Mouse (Mus musculus) intestine, postnatal 0 days (tissue): ENCODE measurements at regions not wholly inside any gene's neighbourhood (a gene's known extent, or its start where the extent isn't known, plus 50 kb on each side); places are given as distances from the start of the nearest gene placed in this dataset.
A peak's percentile ranks its signal among the peaks of the same experiment; 100 is the strongest.
"Not testable (repeated sequence)": the region's sequence is repeated elsewhere in the genome, so short reads cannot be mapped to it uniquely, and the experiment has no call there.

Source experiments
- ATAC-seq: fragments of 200-750 bp; cut with Nextera tagmentation; 2 replicates; pipeline ENCODE4 v1.8.0; 2017; ENCODE audit warnings: mild to moderate bottlenecking, moderate TSS enrichment, moderate library complexity
- H3K27ac ChIP-seq: fragments of 300-500 bp; sonication (generic); 2 replicates; pipeline ENCODE4 v1.5.1; 2014; ENCODE audit warnings: mild to moderate bottlenecking, low read depth, low read length, moderate library complexity
- H3K27me3 ChIP-seq: fragments of 300-500 bp; sonication (generic); replicated peaks from 2 replicates; pipeline ENCODE4 v1.6.1; 2014; ENCODE audit warnings: low read length, mixed read lengths; ENCODE audit not compliant: control insufficient read depth, insufficient read depth
- H3K36me3 ChIP-seq: fragments of 300-500 bp; sonication (generic); 2 replicates; pipeline ENCODE4 v1.6.1; 2014; ENCODE audit warnings: mild to moderate bottlenecking, moderate library complexity; ENCODE audit not compliant: control insufficient read depth, insufficient read depth
- H3K4me1 ChIP-seq: fragments of 300-500 bp; sonication (generic); replicated peaks from 2 replicates; pipeline ENCODE4 v1.6.1; 2014; ENCODE audit warnings: antibody characterized with exemption, low read length, mixed read lengths; ENCODE audit not compliant: control insufficient read depth, insufficient read depth
- H3K4me2 ChIP-seq: fragments of 300-500 bp; sonication (generic); replicated peaks from 2 replicates; pipeline ENCODE4 v1.6.1; 2014; ENCODE audit warnings: low read depth, mild to moderate bottlenecking, moderate library complexity
- H3K4me3 ChIP-seq: fragments of 300-500 bp; sonication (generic); 2 replicates; pipeline ENCODE4 v1.5.1; 2014; ENCODE audit warnings: low read depth, low read length
- H3K9ac ChIP-seq: fragments of 300-500 bp; sonication (generic); 2 replicates; pipeline ENCODE4 v1.6.1; 2014; ENCODE audit warnings: mild to moderate bottlenecking, low read depth, low read length
- H3K9me3 ChIP-seq: fragments of 300-500 bp; sonication (generic); 2 replicates; pipeline ENCODE4 v1.6.1; 2016; ENCODE audit warnings: mixed run types; ENCODE audit not compliant: control insufficient read depth
- CTCF ChIP-seq: sonication (generic); IDR thresholded peaks from 2 replicates; pipeline ENCODE4 v1.5.1; 2016; ENCODE audit warnings: low read depth, mild to moderate bottlenecking, control low read depth, antibody characterized with exemption, moderate library complexity
- whole genome bisulfite sequencing: fragments of 180-500 bp; shearing (Covaris S2); extraction: QIAGEN DNeasy Blood & Tissue Kit; methylation state at CpG from one replicate; pipeline ENCODE4 v1.1.7; 2014; 5-methylcytosine and 5-hydroxymethylcytosine counted together

DNA sequence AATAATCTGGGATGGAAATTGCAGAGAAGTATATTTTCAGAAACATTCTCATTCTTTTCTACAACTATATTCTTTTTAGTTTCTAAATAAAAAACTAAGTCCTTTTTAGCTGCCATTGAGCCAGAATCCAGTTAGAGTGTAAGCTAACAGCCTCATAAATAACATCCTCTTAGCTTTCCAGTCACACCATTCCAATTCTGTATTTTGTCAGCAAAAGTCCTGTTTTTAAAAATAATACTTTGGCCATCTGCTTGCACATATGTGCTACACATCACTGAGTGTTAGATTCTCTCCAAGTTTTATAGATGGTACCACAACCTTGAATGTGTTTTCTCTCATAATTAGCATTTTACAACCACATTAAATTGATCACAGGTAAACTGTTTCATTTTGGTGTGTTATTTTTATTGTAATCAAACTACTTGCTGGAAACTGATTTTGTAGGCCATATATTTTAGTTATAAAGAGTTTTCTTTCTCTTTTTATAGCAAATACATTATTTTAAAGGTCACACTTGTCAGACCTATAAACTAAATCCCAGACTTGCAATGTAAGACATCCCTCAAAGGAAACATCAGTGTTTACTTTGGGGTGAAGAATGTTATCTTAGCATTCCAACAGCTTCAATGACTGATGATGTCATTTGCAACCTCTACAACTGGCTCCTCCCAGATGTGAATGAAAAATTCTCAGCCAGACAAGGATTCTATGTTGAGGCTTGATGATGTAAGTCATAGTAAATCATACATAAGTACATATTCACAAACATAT lies 1878.9 kb upstream of the Flrt2 start:
- no peak for ATAC-seq
- H3K4me1 ChIP-seq: no peaks in the 10 kb centered on the region
- H3K4me2 ChIP-seq: no peak overlapping the region
- no peak overlapping the region for H3K27ac ChIP-seq
- no peaks in the 10 kb centered on the region for H3K9me3 ChIP-seq
- no peak overlapping the region for H3K9ac ChIP-seq
- no peaks in the 10 kb centered on the region for H3K27me3 ChIP-seq
- no peaks in the 10 kb centered on the region for H3K36me3 ChIP-seq
- no peak overlapping the region for H3K4me3 ChIP-seq
- TF ChIP-seq CTCF: no peak

DNA sequence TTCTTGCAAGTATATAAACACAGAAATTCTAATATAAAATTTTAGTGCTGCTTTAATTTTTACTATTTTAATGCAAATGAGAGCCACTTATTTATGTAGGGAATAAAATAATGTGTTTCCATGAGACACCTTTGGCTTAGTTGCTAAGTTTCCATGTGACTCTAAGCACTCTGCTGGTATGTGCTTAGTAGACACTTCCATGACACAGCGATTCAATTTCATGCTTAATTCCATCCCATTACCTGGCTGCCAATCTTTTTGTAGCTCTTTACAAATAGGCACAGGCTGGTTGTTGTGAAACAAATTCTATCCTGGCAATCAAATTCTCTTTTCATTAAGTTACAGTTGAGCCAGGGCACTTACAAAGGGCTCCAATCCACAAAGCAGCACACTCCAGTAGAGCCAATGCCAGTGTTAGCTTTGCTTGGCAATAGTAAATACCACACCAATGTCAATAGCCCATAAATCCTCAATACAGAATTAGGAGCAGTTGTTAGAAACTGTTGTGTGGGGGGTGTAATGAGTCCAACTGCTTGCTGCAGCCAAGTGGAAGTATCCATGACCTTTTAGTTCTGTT lies 1841.0 kb upstream of the Flrt2 start:
- Histone ChIP-seq H3K9me3 (no peaks in the 10 kb centered on the region), H3K4me1 (no peaks in the 10 kb centered on the region), H3K27ac (no peak overlapping the region), H3K27me3 (no peaks in the 10 kb centered on the region), H3K36me3 (no peaks in the 10 kb centered on the region), H3K9ac (no peak overlapping the region), H3K4me2 (no peak overlapping the region), H3K4me3 (no peak overlapping the region)
- TF ChIP-seq CTCF: no peak
- ATAC-seq: no peak
- WGBS: 64% methylated on average over 1 of the region's 1 CpGs

DNA sequence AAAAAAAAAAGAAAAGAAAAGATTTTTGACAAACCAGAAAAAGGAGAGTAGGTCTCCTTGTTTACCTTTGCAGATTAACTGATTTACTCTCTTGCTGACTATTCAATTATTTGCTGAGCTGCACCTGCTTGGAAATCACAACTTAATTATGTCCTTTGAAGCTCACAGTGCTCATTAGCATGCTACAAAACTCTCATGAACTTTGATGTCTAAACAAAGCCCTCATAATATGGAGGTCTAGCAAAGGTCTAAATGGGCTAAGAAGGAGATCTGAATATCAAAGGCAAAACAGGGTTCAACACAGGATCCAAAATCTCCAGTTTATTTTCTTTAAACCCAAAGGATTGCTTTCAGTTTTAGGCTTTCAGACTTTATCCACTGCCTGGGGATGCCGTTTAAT lies 1840.4 kb upstream of the Flrt2 start:
- Histone ChIP-seq H3K4me3 (no peak overlapping the region), H3K9me3 (no peaks in the 10 kb centered on the region), H3K27me3 (no peaks in the 10 kb centered on the region), H3K27ac (no peak overlapping the region), H3K4me2 (no peak overlapping the region), H3K9ac (no peak overlapping the region), H3K36me3 (no peaks in the 10 kb centered on the region), H3K4me1 (no peaks in the 10 kb centered on the region)
- no peak for ATAC-seq
- WGBS: 60% methylated on average over 1 of the region's 1 CpGs
- TF ChIP-seq CTCF: no peak

DNA sequence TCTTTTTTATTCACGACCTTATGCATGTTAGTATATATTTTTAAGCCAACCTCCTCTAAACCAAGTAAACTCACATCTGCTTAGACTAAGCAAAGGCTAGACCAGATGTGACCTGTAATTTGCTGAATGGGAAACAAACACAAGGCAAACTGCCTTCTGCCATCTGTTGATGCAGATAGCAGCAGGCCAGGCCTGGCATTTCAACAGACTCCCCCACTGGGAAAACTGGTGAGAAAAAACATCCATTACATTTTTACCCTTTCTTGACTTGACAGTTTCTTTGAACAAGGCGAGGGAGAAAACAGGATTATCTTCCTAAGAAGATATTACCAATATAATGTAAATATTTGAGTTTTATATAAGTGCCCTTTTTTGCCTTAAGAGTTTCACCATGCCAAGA lies 1806.1 kb upstream of the Flrt2 start:
- no peak overlapping the region for H3K4me3 ChIP-seq
- no peak overlapping the region for H3K9ac ChIP-seq
- ATAC-seq: no peak
- TF ChIP-seq CTCF: no peak
- 52% methylated on average over 2 of the region's 2 CpGs for WGBS
- H3K4me2 ChIP-seq: no peak overlapping the region
- H3K27ac ChIP-seq: no peak overlapping the region
- no peaks in the 10 kb centered on the region for H3K9me3 ChIP-seq
- no peaks in the 10 kb centered on the region for H3K27me3 ChIP-seq
- H3K36me3 ChIP-seq: no peaks in the 10 kb centered on the region
- H3K4me1 ChIP-seq: no peaks in the 10 kb centered on the region

DNA sequence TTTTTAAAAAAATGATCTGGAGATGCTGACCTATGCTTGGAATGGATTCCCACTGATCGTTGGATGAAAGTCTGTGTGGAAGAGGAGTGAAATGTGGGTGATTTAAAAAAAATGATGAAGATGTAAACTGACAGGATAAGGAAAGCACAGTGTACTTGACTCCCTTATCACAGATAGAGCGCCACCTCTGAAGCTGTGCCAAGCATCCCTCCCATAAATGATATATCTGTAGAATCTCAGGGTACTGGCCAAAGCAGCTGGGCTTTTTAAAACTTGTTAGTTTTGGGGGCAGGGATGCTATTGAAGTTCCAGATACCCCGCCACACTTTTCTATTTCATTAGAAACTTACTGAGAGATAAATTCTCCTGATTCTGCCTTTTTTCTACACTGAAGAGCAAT lies 1801.9 kb upstream of the Flrt2 start:
- Histone ChIP-seq H3K9me3 (no peaks in the 10 kb centered on the region), H3K4me1 (no peaks in the 10 kb centered on the region), H3K4me2 (no peak overlapping the region), H3K4me3 (no peak overlapping the region), H3K36me3 (no peaks in the 10 kb centered on the region), H3K27ac (no peak overlapping the region), H3K9ac (no peak overlapping the region), H3K27me3 (no peaks in the 10 kb centered on the region)
- no peak for TF ChIP-seq CTCF
- 84% methylated on average over 3 of the region's 3 CpGs for WGBS
- no peak for ATAC-seq

DNA sequence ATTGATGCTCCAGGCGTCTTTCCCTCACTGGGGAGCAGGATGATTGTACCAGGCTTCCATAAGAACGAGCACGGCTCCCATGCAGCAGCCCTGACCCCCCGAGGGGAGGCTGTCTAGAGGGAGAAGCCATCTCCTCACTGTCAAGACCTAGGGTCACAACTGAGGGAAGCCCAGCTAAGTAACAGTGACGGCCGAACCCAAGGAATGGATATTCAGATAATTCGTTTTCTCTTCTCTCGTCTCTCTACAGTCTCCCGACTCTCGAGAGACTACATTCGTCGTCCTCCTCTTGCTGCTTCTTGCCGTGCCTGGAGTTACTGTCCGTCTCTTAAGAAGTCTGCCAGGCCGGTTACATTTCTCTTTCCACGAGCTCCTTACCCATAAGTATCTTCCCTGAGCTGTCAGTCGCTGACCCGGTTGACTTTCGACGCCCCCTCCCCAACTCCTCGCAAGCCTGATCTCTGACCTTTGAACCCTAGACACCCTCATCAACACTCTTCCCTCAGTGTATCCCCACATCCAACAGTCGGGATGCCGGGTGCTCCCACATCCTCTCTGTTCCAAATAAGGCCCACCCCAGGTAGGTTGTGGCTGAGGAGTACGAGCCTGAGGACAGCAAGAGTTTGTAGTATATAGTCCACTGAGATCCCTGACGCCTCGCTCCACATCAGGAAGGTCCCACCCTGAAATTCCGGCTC lies 1763.3 kb upstream of the Flrt2 start:
- WGBS: 71% methylated on average over 1 of the region's 27 CpGs

DNA sequence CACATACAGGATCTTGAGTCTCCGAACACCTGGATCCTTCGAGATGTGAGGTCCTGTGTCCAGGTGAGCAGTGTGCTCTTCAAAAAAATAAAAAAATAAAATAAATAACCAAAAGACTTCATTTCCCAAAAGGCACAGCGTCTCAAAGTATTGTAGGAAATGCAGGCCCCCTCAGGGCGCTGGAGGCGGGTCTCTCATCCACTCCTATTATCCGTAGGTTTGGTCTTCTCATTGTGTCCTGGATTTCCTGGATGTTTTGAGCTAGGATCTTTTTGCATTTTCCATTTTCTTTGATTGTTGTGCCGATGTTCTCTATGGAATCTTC lies 1762.8 kb upstream of the Flrt2 start:
- ATAC-seq: peak; percentile 56; the same call in 1 of the 2 replicates
- H3K9me3 ChIP-seq, H3K9ac ChIP-seq, H3K4me1 ChIP-seq, H3K27ac ChIP-seq, H3K4me3 ChIP-seq, H3K4me2 ChIP-seq, H3K27me3 ChIP-seq, H3K36me3 ChIP-seq: not testable (repeated sequence)
- 96% methylated on average over 3 of the region's 7 CpGs for WGBS

More for the DNA sequence above, 1763.3 kb upstream of the Flrt2 start:
- not testable (repeated sequence) for H3K4me1 ChIP-seq, H3K4me3 ChIP-seq, H3K9ac ChIP-seq, H3K27me3 ChIP-seq, H3K4me2 ChIP-seq, H3K36me3 ChIP-seq, H3K9me3 ChIP-seq, H3K27ac ChIP-seq
- peak; percentile 70 for ATAC-seq

DNA sequence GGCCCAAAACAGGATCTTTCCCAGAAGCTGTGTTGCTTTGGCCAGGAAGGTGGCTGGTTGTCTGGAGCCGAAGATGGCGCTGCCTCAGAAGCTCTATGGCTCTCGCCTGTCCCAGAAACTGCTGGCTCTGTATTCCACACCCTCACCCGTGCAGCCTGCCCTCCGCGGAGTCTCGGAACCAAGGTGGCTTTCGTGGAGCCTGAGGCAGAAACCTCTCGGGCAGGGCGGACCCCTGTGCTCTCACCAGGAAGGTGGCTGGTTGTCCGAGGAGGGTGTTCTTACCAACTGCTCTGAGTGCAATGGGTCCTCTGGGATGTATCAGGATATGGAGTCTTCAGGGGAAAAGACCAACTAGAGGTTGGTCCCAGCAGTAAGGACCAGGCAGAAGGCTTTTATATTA lies 1761.8 kb upstream of the Flrt2 start:
- H3K4me3 ChIP-seq, H3K27ac ChIP-seq, ATAC-seq, H3K36me3 ChIP-seq, H3K9ac ChIP-seq, H3K4me1 ChIP-seq, H3K4me2 ChIP-seq, H3K9me3 ChIP-seq, H3K27me3 ChIP-seq: not testable (repeated sequence)
- 92% methylated on average over 11 of the region's 11 CpGs for WGBS
